Mouse (Mus musculus) adrenal gland, postnatal 0 days (tissue): ENCODE data around the gene Kcnab2. TPM values are rescaled to one million over a fixed set of nuclear protein-coding genes. Genes with fewer than 3 reads are reported as not detected.

Experiments
- polyA plus RNA-seq: library from polyadenylated mRNA; unstranded; fragments of >200 nt; fragmentation: Nextera tagmentation; extraction: Ambion mirVana; gene quantifications from 2 replicates; pipeline ENCODE4 v1.2.1, GENCODE M21; 2015

The Kcnab2 gene
- 4.7 and 6.9 TPM in 2 replicates for polyA plus RNA-seq

DNA sequence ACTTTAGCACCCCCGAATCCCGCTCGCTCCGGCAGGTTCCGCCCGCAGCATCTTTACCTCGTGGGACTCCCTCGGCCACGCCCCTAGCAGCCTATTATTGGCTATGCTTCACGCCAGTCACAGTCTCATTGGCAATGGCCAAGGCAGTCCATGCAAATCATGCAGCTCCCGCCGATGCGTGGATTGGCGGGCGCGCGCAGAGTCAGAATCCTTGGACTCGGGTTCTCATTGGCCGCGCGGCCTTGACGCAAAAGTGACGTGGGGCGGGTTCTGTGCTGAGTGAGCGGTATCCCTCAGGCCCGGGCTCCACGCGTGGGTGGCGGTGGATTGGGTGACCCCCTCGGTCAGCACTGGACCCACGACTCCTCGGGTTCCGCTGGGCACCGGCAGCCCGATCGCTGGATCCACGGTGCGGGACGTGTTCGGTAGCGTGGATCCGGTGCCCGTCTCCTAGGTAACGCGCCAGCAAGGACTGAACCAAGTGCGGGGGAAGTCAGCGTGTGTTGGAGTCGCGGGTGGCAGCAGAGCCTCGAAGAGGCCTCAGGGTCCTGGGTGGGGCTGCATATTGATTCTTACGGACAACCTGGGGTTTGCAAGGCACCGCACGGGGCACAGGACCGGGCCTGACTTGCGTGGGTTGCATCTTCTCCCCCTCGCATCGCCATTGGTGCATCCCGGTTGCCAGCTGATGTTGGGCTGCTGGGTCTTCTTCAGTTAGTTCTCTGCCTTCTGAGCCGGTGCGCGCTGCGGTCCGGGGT is at the start of gene Kcnab2:
Gene Kcnab2 (minus strand): TSS at position 406 of the 758 bp plus-strand sequence.

DNA sequence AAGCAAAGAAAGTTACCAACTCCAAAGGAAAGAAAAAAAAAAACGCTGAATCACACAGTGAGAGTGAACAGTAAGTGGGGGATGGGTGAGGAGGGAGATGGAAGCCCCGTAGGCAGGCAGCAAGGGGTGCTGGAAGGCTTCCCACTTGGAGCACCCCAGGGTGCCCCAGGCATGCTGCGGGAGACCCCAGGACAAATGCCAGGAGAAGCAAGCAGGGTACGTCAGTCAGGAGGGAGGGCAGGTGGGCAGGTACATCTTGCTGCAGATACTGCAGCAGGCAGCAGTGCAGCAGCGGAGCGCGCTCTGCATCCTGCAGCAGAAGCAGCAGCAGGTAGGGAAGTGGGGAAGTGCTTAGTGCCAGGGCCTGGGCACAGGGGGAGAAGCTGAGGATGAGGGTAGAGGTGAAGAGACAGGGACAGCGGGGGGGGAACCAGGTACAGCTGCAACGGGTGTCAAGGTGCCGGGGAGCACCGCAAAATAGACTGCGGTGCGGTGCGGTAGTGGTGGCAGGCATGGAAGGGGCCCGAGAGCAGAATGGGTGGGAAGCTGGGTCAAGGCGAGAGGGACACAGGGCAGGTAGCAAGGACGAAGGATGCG is 1.1 kb downstream of the Kcnab2 start, which contains the start of gene Nphp4:
Gene Nphp4 (plus strand): TSS at position 280 of the 597 bp plus-strand sequence.

Other genes starting within 250 kb of the Kcnab2 start
- 6.7 and 13.1 TPM in 2 replicates for gene Gpr153, start 203.6 kb downstream of the Kcnab2 start, polyA plus RNA-seq
- not detected in 2 replicates for gene Hes3, start 186.2 kb downstream of the Kcnab2 start, polyA plus RNA-seq
- gene Icmt, start 180.6 kb downstream of the Kcnab2 start, polyA plus RNA-seq = 11.2 and 11.9 TPM in 2 replicates
- gene Rnf207, start 158.9 kb downstream of the Kcnab2 start, polyA plus RNA-seq = 0.39 and 0.55 TPM in 2 replicates
- 575 and 1,124 TPM in 2 replicates for gene Rpl22, start 152.1 kb downstream of the Kcnab2 start, polyA plus RNA-seq
- gene Chd5, start 139.2 kb downstream of the Kcnab2 start, polyA plus RNA-seq = 12.3 and 21.8 TPM in 2 replicates
- 1.2 and 1.4 TPM in 2 replicates for gene Nphp4, start 1.2 kb downstream of the Kcnab2 start, polyA plus RNA-seq